Mouse (Mus musculus) stomach, postnatal 0 days (tissue): ENCODE results near the gene Cep295nl. TPM values are rescaled to one million over a fixed set of nuclear protein-coding genes. Genes with fewer than 3 reads are reported as not detected.

ENCODE experiments used
- ATAC-seq: fragments of 200-750 bp; cut with Nextera tagmentation; 2 replicates; pipeline ENCODE4 v1.8.0; 2017; ENCODE audit not compliant: low FRiP score, low TSS enrichment
- DNase-seq: peaks from one replicate; pipeline ENCODE4 v3.0.0-alpha.2; 2016; ENCODE audit warnings: low spot score
- H3K27ac ChIP-seq: fragments of 300-500 bp; sonication (generic); replicated peaks from 2 replicates; pipeline ENCODE4 v1.5.1; 2014; ENCODE audit warnings: mild to moderate bottlenecking, control low read depth
- H3K27me3 ChIP-seq: fragments of 300-500 bp; sonication (generic); 2 replicates; pipeline ENCODE4 v1.6.1; 2014; ENCODE audit warnings: low read length; ENCODE audit not compliant: control insufficient read depth, insufficient read depth
- H3K36me3 ChIP-seq: fragments of 300-500 bp; sonication (generic); 2 replicates; pipeline ENCODE4 v1.6.1; 2014; ENCODE audit warnings: low read length, mixed read lengths; ENCODE audit not compliant: control insufficient read depth, insufficient read depth
- H3K4me1 ChIP-seq: fragments of 300-500 bp; sonication (generic); replicated peaks from 2 replicates; pipeline ENCODE4 v1.6.1; 2014; ENCODE audit warnings: antibody characterized with exemption; ENCODE audit not compliant: control insufficient read depth, insufficient read depth
- H3K4me2 ChIP-seq: fragments of 300-500 bp; sonication (generic); replicated peaks from 2 replicates; pipeline ENCODE4 v1.6.1; 2014; ENCODE audit warnings: low read depth, mild to moderate bottlenecking, control low read depth, moderate library complexity
- H3K4me3 ChIP-seq: fragments of 300-500 bp; sonication (generic); 2 replicates; pipeline ENCODE4 v1.5.1; 2014; ENCODE audit warnings: low read depth, low read length, control low read depth
- H3K9ac ChIP-seq: fragments of 300-500 bp; sonication (generic); 2 replicates; pipeline ENCODE4 v1.6.1; 2014; ENCODE audit warnings: mild to moderate bottlenecking, low read length, control low read depth, mixed read lengths
- H3K9me3 ChIP-seq: fragments of 300-500 bp; sonication (generic); 2 replicates; pipeline ENCODE4 v1.6.1; 2016; ENCODE audit warnings: low read length; ENCODE audit not compliant: control insufficient read depth
- CTCF ChIP-seq: IDR thresholded peaks from 2 replicates; pipeline ENCODE4 v1.5.1; 2016; ENCODE audit warnings: antibody characterized with exemption, low read depth, mild to moderate bottlenecking, moderate library complexity
- EP300 ChIP-seq: optimal IDR thresholded peaks from 2 replicates; pipeline ENCODE3; 2016; ENCODE audit warnings: antibody characterized with exemption
- WGBS: fragments of 180-500 bp; shearing (Covaris S2); extraction: QIAGEN DNeasy Blood & Tissue Kit; methylation state at CpG from one replicate; pipeline ENCODE4 v1.1.7; 2014; 5-methylcytosine and 5-hydroxymethylcytosine counted together
- polyA plus RNA-seq: library from polyadenylated mRNA; unstranded; fragments of >200 nt; fragmentation: Nextera tagmentation; extraction: Ambion mirVana; gene quantifications from 2 replicates; pipeline ENCODE4 v1.2.1, GENCODE M21; 2015

The Cep295nl gene
- polyA plus RNA-seq, 1 experiment from 2014 or later = 0.53 TPM

GRCm38 (mm10) chr11:118346395-118347096 lies 4.2 kb upstream of the Cep295nl start:
- TF ChIP-seq CTCF = peak; percentile 54
- TF ChIP-seq EP300 = no peak
- DNase-seq (no peak), ATAC-seq (no peak)
- no peaks in the 10 kb centered on the region for H3K36me3 ChIP-seq
- 69% methylated on average over 8 of the region's 8 CpGs for WGBS
- no peak overlapping the region for H3K9ac ChIP-seq
- no peaks in the 10 kb centered on the region for H3K27me3 ChIP-seq
- no peak overlapping the region for H3K4me2 ChIP-seq
- H3K4me3 ChIP-seq = no peak overlapping the region
- H3K9me3 ChIP-seq = no peaks in the 10 kb centered on the region
- H3K4me1 ChIP-seq = peaks cover 4% of the 10 kb centered on the region
- H3K27ac ChIP-seq = 0 out of 2 replicates have a peak overlapping the region, but pooled peaks have one; percentile 24

- DNase-seq (peak; percentile 27), ATAC-seq (peak; percentile 28; the same call in 1 of the 2 replicates)
- H3K36me3 ChIP-seq = no peaks in the 10 kb centered on the region
- no peak overlapping the region for H3K27ac ChIP-seq
- no peak overlapping the region for H3K4me2 ChIP-seq
- H3K4me3 ChIP-seq = no peak overlapping the region
- WGBS = 55% methylated on average over 4 of the region's 4 CpGs
- no peaks in the 10 kb centered on the region for H3K9me3 ChIP-seq
- no peaks in the 10 kb centered on the region for H3K27me3 ChIP-seq
- H3K4me1 ChIP-seq = peaks cover 4% of the 10 kb centered on the region
- no peak overlapping the region for H3K9ac ChIP-seq
- TF ChIP-seq EP300 = no peak
- no peak for TF ChIP-seq CTCF
Observed at GRCm38 (mm10) chr11:118345693-118346092, 3.4 kb upstream of the Cep295nl start.

GRCm38 (mm10) chr11:118343629-118344028 lies 1.3 kb upstream of the Cep295nl start:
- Histone ChIP-seq H3K4me3 (no peak overlapping the region), H3K9ac (no peak overlapping the region), H3K4me1 (no peaks in the 10 kb centered on the region; the same call in none of the 2 replicates), H3K27me3 (no peaks in the 10 kb centered on the region), H3K9me3 (no peaks in the 10 kb centered on the region), H3K4me2 (no peak overlapping the region), H3K27ac (no peak overlapping the region), H3K36me3 (no peaks in the 10 kb centered on the region)
- no peak for DNase-seq
- TF ChIP-seq CTCF (no peak), EP300 (no peak)
- ATAC-seq = no peak
- WGBS = 80% methylated on average over 2 of the region's 2 CpGs

- WGBS = 59% methylated on average over 8 of the region's 8 CpGs
- Histone ChIP-seq H3K27me3 (no peaks in the 10 kb centered on the region), H3K36me3 (no peaks in the 10 kb centered on the region), H3K4me3 (no peak overlapping the region), H3K4me2 (no peak overlapping the region), H3K27ac (no peak overlapping the region), H3K9me3 (no peaks in the 10 kb centered on the region), H3K4me1 (no peaks in the 10 kb centered on the region), H3K9ac (no peak overlapping the region)
- ATAC-seq (0 out of 2 replicates have a peak, but pooled peaks have one; percentile 34), DNase-seq (no peak)
- TF ChIP-seq EP300 = no peak
Observed at GRCm38 (mm10) chr11:118337491-118338168, 4.7 kb downstream of the Cep295nl start.

- no peaks in the 10 kb centered on the region for H3K9me3 ChIP-seq
- no peak overlapping the region for H3K9ac ChIP-seq
- 83% methylated on average over 17 of the region's 17 CpGs for WGBS
- H3K36me3 ChIP-seq = no peaks in the 10 kb centered on the region; the same call in 1 of the 2 replicates
- ATAC-seq (no peak), DNase-seq (no peak)
- no peak overlapping the region for H3K27ac ChIP-seq
- no peak for TF ChIP-seq EP300
- no peak for TF ChIP-seq CTCF
- no peaks in the 10 kb centered on the region for H3K4me1 ChIP-seq
- H3K4me2 ChIP-seq = no peak overlapping the region
- H3K4me3 ChIP-seq = no peak overlapping the region
- no peaks in the 10 kb centered on the region for H3K27me3 ChIP-seq
Observed at GRCm38 (mm10) chr11:118333431-118333830, 8.9 kb downstream of the Cep295nl start.

GRCm38 (mm10) chr11:118332376-118332775 lies 9.9 kb downstream of the Cep295nl start:
- TF ChIP-seq EP300 (no peak), CTCF (no peak)
- Histone ChIP-seq H3K36me3 (no peaks in the 10 kb centered on the region; the same call in 1 of the 2 replicates), H3K4me3 (no peak overlapping the region), H3K9me3 (no peaks in the 10 kb centered on the region), H3K27ac (no peak overlapping the region), H3K4me2 (no peak overlapping the region), H3K27me3 (no peaks in the 10 kb centered on the region), H3K4me1 (0 out of 2 replicates have a peak, but pooled peaks cover 3% of the 10 kb centered on the region), H3K9ac (no peak overlapping the region)
- ATAC-seq (no peak), DNase-seq (no peak)
- 76% methylated on average over 11 of the region's 11 CpGs for WGBS
